Mouse (Mus musculus): ENCODE measurements at regions not wholly inside any gene's neighbourhood (a gene's known extent, or its start where the extent isn't known, plus 50 kb on each side); places are given as distances from the start of the nearest gene placed in this dataset.

GRCm38 (mm10) chr4:89524260-89525200, 154.7 kb upstream of the Dmrta1 start:
- no peak overlapping the region for H3K27ac ChIP-seq (replicated peaks)
- peak overlapping the region; percentile 81 for H3K4me2 ChIP-seq (replicated peaks; ENCODE audit: low read depth)
- peak overlapping the region; percentile 53 for H3K9ac ChIP-seq (ENCODE audit: low read length)
- DNase-seq (ENCODE audit: low spot score) (peak; percentile 79), ATAC-seq (ENCODE audit: low FRiP score, low TSS enrichment) (peak; percentile 61; the same call in 1 of the 2 replicates)
- H3K4me1 ChIP-seq (replicated peaks; ENCODE audit: control insufficient read depth, insufficient read depth), result no peaks in the 10 kb centered on the region
- peak overlapping the region; percentile 47 for H3K4me3 ChIP-seq (ENCODE audit: low read depth, low read length)
- H3K36me3 ChIP-seq (ENCODE audit: control insufficient read depth, insufficient read depth, low read length), result no peaks in the 10 kb centered on the region
- H3K27me3 ChIP-seq (ENCODE audit: control insufficient read depth, insufficient read depth, low read length), result peaks cover 3% of the 10 kb centered on the region; the same call in 1 of the 2 replicates
- no peaks in the 10 kb centered on the region for H3K9me3 ChIP-seq (ENCODE audit: control insufficient read depth, low read length)
- WGBS, result 1% methylated on average over 40 of the region's 40 CpGs
- TF ChIP-seq CTCF (IDR thresholded peaks at IDR 0.05; ENCODE audit: low read depth) (peak; percentile 86), EP300 (optimal IDR thresholded peaks at IDR 0.05) (no peak)

DNA sequence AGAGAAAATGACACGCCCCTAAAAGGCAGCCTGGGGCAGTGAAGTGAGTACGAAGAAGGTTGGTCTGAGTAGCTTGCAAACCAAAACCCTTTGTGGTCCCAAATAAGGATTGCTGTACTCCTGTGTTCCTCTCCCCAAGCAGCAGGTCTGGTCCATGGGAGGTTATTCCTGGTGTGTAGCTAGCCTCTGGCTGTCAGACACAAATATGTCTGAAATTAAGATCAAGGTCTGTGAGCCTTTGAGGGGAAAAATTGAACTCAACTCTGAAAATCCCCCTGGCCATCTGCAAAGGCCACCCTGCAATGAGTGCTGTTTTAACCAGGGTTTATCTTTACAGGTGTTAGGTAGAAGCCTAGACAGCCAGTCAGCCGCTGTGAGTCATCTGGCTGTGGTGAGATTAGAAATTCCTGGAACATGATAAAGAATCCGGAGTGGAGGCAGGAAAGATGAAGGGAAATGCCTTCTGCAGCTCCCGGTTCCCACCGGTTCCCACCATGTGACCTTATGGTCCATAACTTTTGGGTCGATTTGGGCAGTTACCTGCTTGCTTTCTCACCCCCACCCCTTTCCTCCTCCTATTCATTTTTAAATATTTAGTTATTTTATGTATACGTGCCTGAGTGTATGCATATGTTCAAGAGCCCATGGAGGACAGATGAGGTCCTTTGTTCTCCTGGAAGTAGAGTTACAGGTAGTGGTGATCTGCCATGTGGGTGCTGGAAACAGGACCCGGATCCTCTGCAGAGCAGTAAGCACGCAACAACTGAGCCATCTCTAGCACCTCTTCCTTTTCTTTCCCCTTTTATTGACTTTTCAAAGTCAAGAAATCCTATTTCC, 155.6 kb upstream of the Dmrta1 start:
- DNase-seq (ENCODE audit: low spot score) (peak; percentile 59), ATAC-seq (ENCODE audit: low FRiP score, low TSS enrichment) (peak; percentile 82)
- H3K4me3 ChIP-seq (ENCODE audit: low read depth, low read length), result peak overlapping the region; percentile 47
- H3K27ac ChIP-seq (replicated peaks), result no peak overlapping the region
- no peaks in the 10 kb centered on the region for H3K9me3 ChIP-seq (ENCODE audit: control insufficient read depth, low read length)
- no peaks in the 10 kb centered on the region for H3K4me1 ChIP-seq (replicated peaks; ENCODE audit: control insufficient read depth, insufficient read depth)
- no peak for TF ChIP-seq EP300 (optimal IDR thresholded peaks at IDR 0.05)
- TF ChIP-seq CTCF (IDR thresholded peaks at IDR 0.05; ENCODE audit: low read depth), result no peak
- no peaks in the 10 kb centered on the region for H3K36me3 ChIP-seq (ENCODE audit: control insufficient read depth, insufficient read depth, low read length)
- H3K4me2 ChIP-seq (replicated peaks; ENCODE audit: low read depth), result peak overlapping the region; percentile 81
- 9% methylated on average over 10 of the region's 10 CpGs for WGBS
- H3K27me3 ChIP-seq (ENCODE audit: control insufficient read depth, insufficient read depth, low read length), result peaks cover 3% of the 10 kb centered on the region; the same call in 1 of the 2 replicates
- no peak overlapping the region for H3K9ac ChIP-seq (ENCODE audit: low read length)

- DNase-seq (ENCODE audit: low spot score), result no peak
- WGBS, result 46% methylated on average over 3 of the region's 3 CpGs
Observed at GRCm38 (mm10) chr4:89518027-89518426, 161.2 kb upstream of the Dmrta1 start.

GRCm38 (mm10) chr4:89515823-89516411, 163.3 kb upstream of the Dmrta1 start:
- no peak for TF ChIP-seq CTCF (IDR thresholded peaks at IDR 0.05; ENCODE audit: low read depth)
- no peak for TF ChIP-seq EP300 (optimal IDR thresholded peaks at IDR 0.05)
- no peak for DNase-seq (ENCODE audit: low spot score)
- Histone ChIP-seq H3K4me3 (ENCODE audit: low read depth, low read length) (no peak overlapping the region), H3K9ac (ENCODE audit: low read length) (no peak overlapping the region), H3K36me3 (ENCODE audit: control insufficient read depth, insufficient read depth, low read length) (no peaks in the 10 kb centered on the region), H3K4me2 (replicated peaks; ENCODE audit: low read depth) (no peak overlapping the region), H3K27ac (replicated peaks) (no peak overlapping the region), H3K9me3 (ENCODE audit: control insufficient read depth, low read length) (no peaks in the 10 kb centered on the region), H3K4me1 (replicated peaks; ENCODE audit: control insufficient read depth, insufficient read depth) (no peaks in the 10 kb centered on the region), H3K27me3 (ENCODE audit: control insufficient read depth, insufficient read depth, low read length) (no peaks in the 10 kb centered on the region)
- ATAC-seq (ENCODE audit: low FRiP score, low TSS enrichment), result no peak
- 36% methylated on average over 7 of the region's 7 CpGs for WGBS

More at GRCm38 (mm10) chr4:89518027-89518426, 161.2 kb upstream of the Dmrta1 start:
- no peaks in the 10 kb centered on the region for H3K27me3 ChIP-seq (ENCODE audit: control insufficient read depth, insufficient read depth, low read length)
- no peaks in the 10 kb centered on the region for H3K9me3 ChIP-seq (ENCODE audit: control insufficient read depth, low read length)
- no peak overlapping the region for H3K9ac ChIP-seq (ENCODE audit: low read length)
- no peak overlapping the region for H3K4me3 ChIP-seq (ENCODE audit: low read depth, low read length)
- no peaks in the 10 kb centered on the region for H3K36me3 ChIP-seq (ENCODE audit: control insufficient read depth, insufficient read depth, low read length)
- TF ChIP-seq CTCF (IDR thresholded peaks at IDR 0.05; ENCODE audit: low read depth) (no peak), EP300 (optimal IDR thresholded peaks at IDR 0.05) (no peak)
- no peak overlapping the region for H3K27ac ChIP-seq (replicated peaks)
- H3K4me2 ChIP-seq (replicated peaks; ENCODE audit: low read depth), result no peak overlapping the region
- no peak for ATAC-seq (ENCODE audit: low FRiP score, low TSS enrichment)
- H3K4me1 ChIP-seq (replicated peaks; ENCODE audit: control insufficient read depth, insufficient read depth), result no peaks in the 10 kb centered on the region

DNA sequence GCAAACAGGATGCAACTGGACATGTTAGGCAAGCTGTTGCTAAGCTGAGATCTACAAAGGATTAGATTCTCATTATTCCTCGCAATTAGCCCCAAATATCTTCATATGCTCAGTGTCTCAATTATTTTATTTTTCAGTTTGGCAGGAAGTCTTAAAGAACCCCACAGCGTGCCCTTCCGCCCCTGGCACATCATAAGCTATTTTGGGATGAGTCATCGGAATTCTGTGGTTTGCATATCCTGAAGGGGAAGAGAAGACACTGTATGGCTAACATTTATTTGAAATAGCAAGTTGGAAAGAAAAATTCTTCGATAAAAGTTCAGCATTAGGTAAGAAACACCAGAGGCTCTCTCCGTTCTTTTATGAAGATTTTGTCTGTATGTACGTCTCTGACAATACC, 164.3 kb upstream of the Dmrta1 start:
- WGBS, result 77% methylated on average over 7 of the region's 7 CpGs
- TF ChIP-seq CTCF (IDR thresholded peaks at IDR 0.05; ENCODE audit: low read depth), result no peak
- TF ChIP-seq EP300 (optimal IDR thresholded peaks at IDR 0.05), result no peak

More for the DNA sequence above, 164.3 kb upstream of the Dmrta1 start:
- DNase-seq (ENCODE audit: low spot score) (no peak), ATAC-seq (ENCODE audit: low FRiP score, low TSS enrichment) (no peak)
- Histone ChIP-seq H3K36me3 (ENCODE audit: control insufficient read depth, insufficient read depth, low read length) (no peaks in the 10 kb centered on the region), H3K27me3 (ENCODE audit: control insufficient read depth, insufficient read depth, low read length) (no peaks in the 10 kb centered on the region), H3K4me3 (ENCODE audit: low read depth, low read length) (no peak overlapping the region), H3K4me1 (replicated peaks; ENCODE audit: control insufficient read depth, insufficient read depth) (no peaks in the 10 kb centered on the region), H3K9ac (ENCODE audit: low read length) (no peak overlapping the region), H3K27ac (replicated peaks) (no peak overlapping the region), H3K9me3 (ENCODE audit: control insufficient read depth, low read length) (no peaks in the 10 kb centered on the region), H3K4me2 (replicated peaks; ENCODE audit: low read depth) (no peak overlapping the region)
